Mouse (Mus musculus) Muller cell, postnatal 12 days (primary cell): ENCODE results near the gene Crybb2.

Experiments
- DNase-seq: peaks from one replicate; pipeline ENCODE4 v3.0.0-alpha.2; 2015; ENCODE audit errors: inconsistent ontology term

Gene Crybb2

GRCm38 (mm10) chr5:113031201-113031754 is 38.6 kb downstream of the Crybb2 start:
- peak; percentile 64 for DNase-seq

- no peak for DNase-seq
These were observed 39.8 kb downstream of the Crybb2 start for GRCm38 (mm10) chr5:113030082-113030481.

GRCm38 (mm10) chr5:113026706-113027105 is 43.2 kb downstream of the Crybb2 start:
- no peak for DNase-seq

GRCm38 (mm10) chr5:113024154-113024764 is 45.7 kb downstream of the Crybb2 start:
- peak; percentile 37 for DNase-seq

GRCm38 (mm10) chr5:113018190-113018589 is 51.7 kb downstream of the Crybb2 start:
- no peak for DNase-seq

GRCm38 (mm10) chr5:113017004-113017403 is 52.9 kb downstream of the Crybb2 start:
- DNase-seq = no peak

- DNase-seq = peak; percentile 61
These were observed 54.5 kb downstream of the Crybb2 start, which contains the start of gene Grk3 for GRCm38 (mm10) chr5:113015236-113016061. Gene Grk3, minus strand, starts transcription at chr5:113015791.

- peak; percentile 37 for DNase-seq
These were observed 55.1 kb downstream of the Crybb2 start for GRCm38 (mm10) chr5:113014808-113015235.

- no peak for DNase-seq
These were observed 55.7 kb downstream of the Crybb2 start for GRCm38 (mm10) chr5:113014111-113014807.

- no peak for DNase-seq
These were observed 58.0 kb downstream of the Crybb2 start for GRCm38 (mm10) chr5:113011926-113012325.

- DNase-seq = no peak
These were observed 60.6 kb downstream of the Crybb2 start for GRCm38 (mm10) chr5:113009183-113009820.

GRCm38 (mm10) chr5:113008496-113008895 is 61.4 kb downstream of the Crybb2 start:
- no peak for DNase-seq
